9 mouse cellular contexts compared by ENCODE assay signal in the genomic region with DNA sequence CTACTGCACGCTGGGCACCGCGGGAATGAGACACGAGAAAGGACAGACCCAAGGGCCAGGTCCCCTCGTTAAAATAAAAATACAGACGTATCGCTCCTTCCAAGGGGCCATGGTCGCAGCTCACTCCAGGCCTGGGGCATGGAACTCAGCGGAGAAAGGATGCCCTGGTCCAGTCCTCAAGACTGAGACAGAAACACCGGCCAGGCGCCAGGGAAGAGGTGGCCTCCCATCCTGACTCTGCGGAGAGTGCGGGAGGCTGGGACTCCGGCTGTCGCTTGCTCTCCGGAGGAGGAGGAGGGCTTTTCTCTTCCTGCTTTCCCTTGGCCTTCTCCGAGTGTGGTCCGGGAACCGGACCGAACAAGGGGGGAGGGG. TPM values are rescaled to one million over a fixed set of nuclear protein-coding genes. Genes with fewer than 3 reads are reported as not detected.
A peak's percentile ranks its signal among the peaks of the same experiment; 100 is the strongest.
DNase-seq lines count a peak whose midpoint lies in the region; ATAC-seq and TF ChIP-seq lines count a peak whose summit lies in the region.
"Had no signal": no experiment of that assay in that cellular context is flagged by ENCODE, and none has a peak within 500 bp of the region (broad histone marks: within the 10 kb centered on the region; RNA-seq: fewer than 3 reads in every experiment).

No protein-coding gene starts in this region.

- H3ac ChIP-seq in myocyte (ENCODE audit: control insufficient read depth, insufficient read length), result no peak overlapping the region

- no peaks in the 10 kb centered on the region for H3K9me3 ChIP-seq in kidney, embryonic 14.5 days (ENCODE audit: control insufficient read depth, low read length)
- H3K9me3 ChIP-seq in embryonic facial prominence, embryonic 11.5 days (replicated peaks; ENCODE audit: control insufficient read depth, low read length), result no peaks in the 10 kb centered on the region
- no peaks in the 10 kb centered on the region for H3K9me3 ChIP-seq in hindbrain, embryonic 16.5 days (ENCODE audit: control insufficient read depth, low read length)

- H3K4me2 ChIP-seq in kidney, embryonic 14.5 days (replicated peaks; ENCODE audit: low read depth, low read length), result peak overlapping the region; percentile 44; the same call in 1 of the 2 replicates
- H3K4me2 ChIP-seq in embryonic facial prominence, embryonic 11.5 days (ENCODE audit: low read depth, low read length), result peak overlapping the region; percentile 46
- peak overlapping the region; percentile 44 for H3K4me2 ChIP-seq in hindbrain, embryonic 16.5 days (ENCODE audit: low read length)
- H3K4me2 ChIP-seq in myocyte (ENCODE audit: low read depth), result peak overlapping the region; percentile 73

- H3K79me2 ChIP-seq in myocyte (ENCODE audit: control insufficient read depth, insufficient read depth), result no peaks in the 10 kb centered on the region

- peaks cover 15% of the 10 kb centered on the region; the same call in 1 of the 2 replicates for H3K4me1 ChIP-seq in kidney, embryonic 14.5 days (ENCODE audit: control insufficient read depth, insufficient read depth, low read length)
- peaks cover 2% of the 10 kb centered on the region; the same call in 1 of the 2 replicates for H3K4me1 ChIP-seq in embryonic facial prominence, embryonic 11.5 days (ENCODE audit: control insufficient read depth, insufficient read depth, low read length)
- peaks cover 5% of the 10 kb centered on the region for H3K4me1 ChIP-seq in hindbrain, embryonic 16.5 days (ENCODE audit: control insufficient read depth, insufficient read depth, low read depth, low read length)

- H3K27me3 ChIP-seq in kidney, embryonic 14.5 days (ENCODE audit: control insufficient read depth, insufficient read depth, low read length), result peaks cover 96% of the 10 kb centered on the region
- peaks cover 85% of the 10 kb centered on the region for H3K27me3 ChIP-seq in embryonic facial prominence, embryonic 11.5 days (ENCODE audit: control insufficient read depth, insufficient read depth, low read length)
- H3K27me3 ChIP-seq in hindbrain, embryonic 16.5 days (replicated peaks; ENCODE audit: control insufficient read depth, insufficient read depth, low read length), result peaks cover 53% of the 10 kb centered on the region
- peaks cover 63% of the 10 kb centered on the region for H3K27me3 ChIP-seq in myocyte (ENCODE audit: control insufficient read depth, insufficient read depth, insufficient read length)

- TF ChIP-seq POLR2A in myocyte (IDR thresholded peaks at IDR 0.05; ENCODE audit: insufficient read length, low read depth), result no peak

- H3K36me3 ChIP-seq in kidney, embryonic 14.5 days (ENCODE audit: control insufficient read depth, insufficient read depth, low read length), result no peaks in the 10 kb centered on the region
- H3K36me3 ChIP-seq in embryonic facial prominence, embryonic 11.5 days (replicated peaks; ENCODE audit: control insufficient read depth, insufficient read depth, low read depth, low read length), result no peaks in the 10 kb centered on the region
- H3K36me3 ChIP-seq in hindbrain, embryonic 16.5 days (ENCODE audit: control insufficient read depth, insufficient read depth, low read length), result no peaks in the 10 kb centered on the region
- no peaks in the 10 kb centered on the region for H3K36me3 ChIP-seq in myocyte (ENCODE audit: control insufficient read depth, insufficient read depth)

- no peak overlapping the region for H3K27ac ChIP-seq in kidney, embryonic 14.5 days (ENCODE audit: low read depth, low read length)
- no peak overlapping the region for H3K27ac ChIP-seq in embryonic facial prominence, embryonic 11.5 days (replicated peaks; ENCODE audit: low read depth, low read length)
- H3K27ac ChIP-seq in hindbrain, embryonic 16.5 days (ENCODE audit: low read depth, low read length), result no peak overlapping the region

- no peak overlapping the region for H3K9ac ChIP-seq in kidney, embryonic 14.5 days (ENCODE audit: low read depth, low read length)
- peak overlapping the region; percentile 32 for H3K9ac ChIP-seq in embryonic facial prominence, embryonic 11.5 days (replicated peaks; ENCODE audit: low read length)
- H3K9ac ChIP-seq in hindbrain, embryonic 16.5 days (ENCODE audit: low read depth, low read length), result no peak overlapping the region

- no peak; the same call in 1 of the 2 replicates for ATAC-seq in kidney, embryonic 14.5 days (ENCODE audit: low FRiP score, low TSS enrichment)
- ATAC-seq in embryonic facial prominence, embryonic 11.5 days (replicated peaks; ENCODE audit: insufficient number of reproducible peaks, low FRiP score, low TSS enrichment, low read depth), result no peak
- no peak for ATAC-seq in hindbrain, embryonic 16.5 days

- no peak for DNase-seq in kidney, adult 8-10 months
- DNase-seq in embryonic facial prominence, embryonic 11.5 days (ENCODE audit: low spot score), result peak; percentile 30
- no peak for DNase-seq in B cell, adult 2 months
- no peak for DNase-seq in natural killer cell, adult 2 months (ENCODE audit: low spot score in 2 of 2)
- no peak for DNase-seq in adrenal gland, postnatal 25 days
- DNase-seq: cerebellum, adult 11-12 months had no signal

- peak overlapping the region; percentile 31; the same call in 1 of the 2 replicates for H3K4me3 ChIP-seq in kidney, embryonic 14.5 days (ENCODE audit: low read length)
- H3K4me3 ChIP-seq in embryonic facial prominence, embryonic 11.5 days (ENCODE audit: low read depth, low read length), result peak overlapping the region; percentile 31
- H3K4me3 ChIP-seq in hindbrain, embryonic 16.5 days (ENCODE audit: low read length), result peak overlapping the region; percentile 26
- H3K4me3 ChIP-seq in myocyte, result peak overlapping the region; percentile 8

- WGBS in kidney, embryonic 14.5 days, result 0% methylated on average over 20 of the region's 20 CpGs
- WGBS in embryonic facial prominence, embryonic 11.5 days, result 1% methylated on average over 19 of the region's 20 CpGs
- under 1% methylated on average over 20 of the region's 20 CpGs for WGBS in hindbrain, embryonic 16.5 days

TF ChIP-seq in myocyte, 11 proteins besides CTCF, POLR2A, EP300 and RAD21:
- TF ChIP-seq MYOG (IDR thresholded peaks at IDR 0.05; ENCODE audit: control insufficient read depth in 1 of 3, insufficient read depth in 1 of 3, insufficient read length in 2 of 3, low read depth in 2 of 3), result no peak
- TF ChIP-seq POLR2AphosphoS2 (IDR thresholded peaks at IDR 0.05; ENCODE audit: insufficient read length, low read depth), result no peak
- TF ChIP-seq REST (IDR thresholded peaks at IDR 0.05; ENCODE audit: insufficient read depth, insufficient read length), result no peak
- no peak for TF ChIP-seq MYOD1 (IDR thresholded peaks at IDR 0.05; ENCODE audit: control insufficient read depth in 1 of 3, insufficient read length in 2 of 3, low read depth in 2 of 3)
- no peak for TF ChIP-seq CEBPB (IDR thresholded peaks at IDR 0.05; ENCODE audit: insufficient read depth, poor library complexity, severe bottlenecking)
- TF ChIP-seq E2F4 (IDR thresholded peaks at IDR 0.05; ENCODE audit: insufficient read depth), result no peak
- no peak for TF ChIP-seq MAX (IDR thresholded peaks at IDR 0.05; ENCODE audit: low read depth)
- TF ChIP-seq TCF3 (IDR thresholded peaks at IDR 0.05; ENCODE audit: insufficient read length, low read depth), result no peak
- no peak for TF ChIP-seq SRF (IDR thresholded peaks at IDR 0.05; ENCODE audit: control insufficient read depth, insufficient read length, low read depth)
- no peak for TF ChIP-seq USF1 (IDR thresholded peaks at IDR 0.05; ENCODE audit: low read depth)
- no peak for TF ChIP-seq TCF12 (IDR thresholded peaks at IDR 0.05; ENCODE audit: insufficient read depth, poor library complexity, severe bottlenecking)
TF ChIP-seq in myocyte: peak in this region for 0.

RNA-seq across cellular contexts. Expression of a gene that starts 2.9 kb away (rescaled TPM):
- polyA plus RNA-seq in kidney, embryonic 14.5 days (2014; fragmentation: Nextera tagmentation; extraction: Ambion mirVana), result 0.14 TPM in 1 of 2 replicates, not detected in the other
- polyA plus RNA-seq in embryonic facial prominence, embryonic 11.5 days (2014; fragmentation: Nextera tagmentation; extraction: Ambion mirVana), result 2.0 and 2.7 TPM in 2 replicates
- 0.19 TPM in 1 of 2 replicates, not detected in the other for polyA plus RNA-seq in hindbrain, embryonic 16.5 days (2015; fragmentation: Nextera tagmentation; extraction: Ambion mirVana)
- polyA plus RNA-seq in myocyte (2012; fragmentation: generic; extraction: Trizol), result not detected
- not detected in 2 replicates for total RNA-seq in adrenal gland, postnatal 25 days (2021)

RNA-seq across cellular contexts. Expression of a gene that starts 59.6 kb away (rescaled TPM):
- polyA plus RNA-seq in kidney, embryonic 14.5 days (2014; fragmentation: Nextera tagmentation; extraction: Ambion mirVana), result 13.6 TPM in 2 replicates
- 9.2 and 9.7 TPM in 2 replicates for polyA plus RNA-seq in embryonic facial prominence, embryonic 11.5 days (2014; fragmentation: Nextera tagmentation; extraction: Ambion mirVana)
- polyA plus RNA-seq in hindbrain, embryonic 16.5 days (2015; fragmentation: Nextera tagmentation; extraction: Ambion mirVana), result 14.6 and 15.2 TPM in 2 replicates
- 25.5 TPM for polyA plus RNA-seq in myocyte (2012; fragmentation: generic; extraction: Trizol)
- total RNA-seq in adrenal gland, postnatal 25 days (2021), result 78.7 and 96.2 TPM in 2 replicates
